ENCODE assay signal across 8 mouse cellular contexts in genomic region chr17:3509841-3510240, GRCm38 (mm10). TPM values are rescaled to one million over a fixed set of nuclear protein-coding genes. Genes with fewer than 3 reads are reported as not detected.
DNase-seq lines count a peak whose midpoint lies in the region; ATAC-seq and TF ChIP-seq lines count a peak whose summit lies in the region.

No protein-coding gene starts in this region.

- no peak for TF ChIP-seq POLR2A in brain, embryonic 14.5 days (IDR thresholded peaks at IDR 0.05; ENCODE audit: borderline replicate concordance, extremely low read depth, insufficient read depth, insufficient read length, poor library complexity, severe bottlenecking)

- 24% methylated on average over 1 of the region's 1 CpGs for WGBS in hindbrain, embryonic 15.5 days

- DNase-seq in MN1 (ENCODE audit: low spot score): peak; percentile 73
- DNase-seq in brain, embryonic 14.5 days (ENCODE audit: low read depth): peak; percentile 85
- DNase-seq in layer of hippocampus, postnatal 10 days (ENCODE audit: low spot score in 2 of 2): peak; percentile 65 to 75
- peak; percentile 38 for DNase-seq in lung, postnatal 25 days (ENCODE audit: low spot score)
- DNase-seq in retina, embryonic 14.5 days (ENCODE audit: low spot score): peak; percentile 80
- peak; percentile 68 for DNase-seq in thymus, postnatal 4 days

- no peak overlapping the region for H3K4me3 ChIP-seq in hindbrain, embryonic 15.5 days

- no peaks in the 10 kb centered on the region for H3K4me1 ChIP-seq in hindbrain, embryonic 15.5 days (replicated peaks)

- H3K4me2 ChIP-seq in hindbrain, embryonic 15.5 days: no peak overlapping the region

- no peaks in the 10 kb centered on the region for H3K9me3 ChIP-seq in hindbrain, embryonic 15.5 days

- peak; percentile 88 for TF ChIP-seq CTCF in brain, embryonic 14.5 days (IDR thresholded peaks at IDR 0.05; ENCODE audit: borderline replicate concordance, extremely low read depth, insufficient read depth, insufficient read length)

- no peak overlapping the region for H3K9ac ChIP-seq in hindbrain, embryonic 15.5 days

- no peak overlapping the region for H3K27ac ChIP-seq in hindbrain, embryonic 15.5 days (replicated peaks)

- peak; percentile 63; the same call in 1 of the 2 replicates for ATAC-seq in erythroid progenitor cell, adult 5-6 weeks (replicated peaks; ENCODE audit: low FRiP score, poor library complexity, severe bottlenecking)
- ATAC-seq in hindbrain, embryonic 15.5 days (ENCODE audit: low FRiP score, low read depth): peak; percentile 81

- H3K27me3 ChIP-seq in hindbrain, embryonic 15.5 days: no peaks in the 10 kb centered on the region

- no peaks in the 10 kb centered on the region; the same call in 1 of the 2 replicates for H3K36me3 ChIP-seq in hindbrain, embryonic 15.5 days

RNA-seq across cellular contexts. Expression of gene Cldn20, which starts 22.5 kb away (rescaled TPM):
- 0.57 and 1.8 TPM in 2 replicates for polyA plus RNA-seq in brain, embryonic 14.5 days (2012; rRNA removed)
- not detected in 2 replicates for total RNA-seq in erythroid progenitor cell, adult 5-6 weeks (2015; ENCODE audit: low replicate concordance)
- not detected in 2 replicates for total RNA-seq in erythroid progenitor cell, adult 5-6 weeks (2017; ENCODE audit: low replicate concordance)
- polyA plus RNA-seq in hindbrain, embryonic 15.5 days (2015; fragmentation: Nextera tagmentation; extraction: Ambion mirVana): 0.40 TPM in 1 of 2 replicates, not detected in the other
- under 1 TPM; 0.74 to 0.98 TPM for total RNA-seq in layer of hippocampus, postnatal 10 days (2021)

RNA-seq across cellular contexts. Expression of gene Tfb1m, which starts 47.7 kb away (rescaled TPM):
- 9.5 and 12.6 TPM in 2 replicates for polyA plus RNA-seq in brain, embryonic 14.5 days (2012; rRNA removed)
- 16.2 and 18.4 TPM in 2 replicates for total RNA-seq in erythroid progenitor cell, adult 5-6 weeks (2015; ENCODE audit: low replicate concordance)
- 7.6 and 17.2 TPM in 2 replicates for total RNA-seq in erythroid progenitor cell, adult 5-6 weeks (2017; ENCODE audit: low replicate concordance)
- 13.8 and 14.6 TPM in 2 replicates for polyA plus RNA-seq in hindbrain, embryonic 15.5 days (2015; fragmentation: Nextera tagmentation; extraction: Ambion mirVana)
- total RNA-seq in layer of hippocampus, postnatal 10 days (2021): 1 to 10 TPM; 5.0 to 5.4 TPM
